Mouse (Mus musculus) ES-E14 (cell line): Measurements from ENCODE around the gene Slc3a1. TPM values are rescaled to one million over a fixed set of nuclear protein-coding genes. Genes with fewer than 3 reads are reported as not detected.
A peak's percentile ranks its signal among the peaks of the same experiment; 100 is the strongest.

Source experiments
- DNase-seq: peaks from one replicate; pipeline ENCODE4 v3.0.0-alpha.2; 2013; ENCODE audit warnings: low read depth, low spot score
- H3K27ac ChIP-seq: 2 replicates; pipeline ENCODE4 v1.5.1; 2012; ENCODE audit warnings: low read depth, mild to moderate bottlenecking, low read length, moderate library complexity, mixed read lengths; ENCODE audit not compliant: poor library complexity, insufficient read depth, severe bottlenecking
- H3K36me3 ChIP-seq: 2 replicates; pipeline ENCODE4 v1.6.1; 2012; ENCODE audit warnings: mild to moderate bottlenecking, low read length, moderate library complexity, mixed read lengths; ENCODE audit not compliant: control insufficient read depth, poor library complexity, insufficient read depth, severe bottlenecking
- H3K4me1 ChIP-seq, 2 experiments: fragments of 150-350 bp in 1 of 2; sonication (generic) in 1 of 2; 2 replicates each; pipeline ENCODE4 v1.6.1; 2012; ENCODE audit warnings: low read length in 2 of 2, mild to moderate bottlenecking in 1 of 2, mixed read lengths in 1 of 2; ENCODE audit not compliant: control insufficient read depth in 2 of 2, insufficient read depth in 2 of 2, poor library complexity in 1 of 2
- H3K4me3 ChIP-seq, 2 experiments: fragments of 150-350 bp in 1 of 2; sonication (generic) in 1 of 2; 2 replicates each; pipeline ENCODE4 v1.5.1; 2012; ENCODE audit warnings: low read length in 2 of 2, low read depth in 1 of 2, mild to moderate bottlenecking in 1 of 2, mixed read lengths in 1 of 2; ENCODE audit not compliant: insufficient read depth in 1 of 2, poor library complexity in 1 of 2, severe bottlenecking in 1 of 2
- H3K9ac ChIP-seq: 2 replicates; pipeline ENCODE4 v1.6.1; 2012; ENCODE audit warnings: low read depth, mild to moderate bottlenecking, low read length, mixed read lengths; ENCODE audit not compliant: poor library complexity, insufficient read depth, severe bottlenecking
- H3K9me3 ChIP-seq: fragments of 150-350 bp; sonication (generic); 2 replicates; pipeline ENCODE4 v1.6.1; 2012; ENCODE audit warnings: low read depth, mild to moderate bottlenecking, low read length; ENCODE audit not compliant: control insufficient read depth, insufficient read depth
- CHD2 ChIP-seq: IDR thresholded peaks from 2 replicates; pipeline ENCODE4 v1.6.1; 2014; ENCODE audit warnings: mild to moderate bottlenecking, low read depth, low read length, inconsistent platforms
- HCFC1 ChIP-seq: IDR thresholded peaks from 2 replicates; pipeline ENCODE4 v1.6.1; 2012; ENCODE audit warnings: low read length, inconsistent platforms, borderline replicate concordance; ENCODE audit not compliant: insufficient read depth
- MAFK ChIP-seq: IDR thresholded peaks from 2 replicates; pipeline ENCODE4 v1.6.1; 2014; ENCODE audit warnings: mild to moderate bottlenecking, low read depth, low read length, inconsistent platforms; ENCODE audit not compliant: insufficient read depth
- ZC3H11A ChIP-seq: IDR thresholded peaks from 2 replicates; pipeline ENCODE4 v1.6.1; 2012; ENCODE audit warnings: low read depth, mild to moderate bottlenecking, inconsistent platforms, low read length, borderline replicate concordance
- ZNF384 ChIP-seq: IDR thresholded peaks from 2 replicates; pipeline ENCODE4 v1.6.1; 2012; ENCODE audit warnings: low read depth, low read length, inconsistent platforms
- in situ Hi-C, 2 experiments: fragments of 600-800 bp; cut with MboI; formaldehyde crosslinking; loops; one replicate each; pipeline ENCODE4 v1.15.1; 2025; ENCODE audit warnings: low sequenced_read_pairs in 2 of 2, inconsistent platforms in 1 of 2; ENCODE audit not compliant: unreplicated experiment in 2 of 2
- total RNA-seq: library from RNA; depleted of rRNA; stranded (reverse); fragments of 300-350 nt; gene quantifications from 2 replicates; pipeline ENCODE4 v1.2.3, GENCODE M21; 2012

The Slc3a1 gene
- total RNA-seq, 1 experiment = 0.18 TPM

DNA sequence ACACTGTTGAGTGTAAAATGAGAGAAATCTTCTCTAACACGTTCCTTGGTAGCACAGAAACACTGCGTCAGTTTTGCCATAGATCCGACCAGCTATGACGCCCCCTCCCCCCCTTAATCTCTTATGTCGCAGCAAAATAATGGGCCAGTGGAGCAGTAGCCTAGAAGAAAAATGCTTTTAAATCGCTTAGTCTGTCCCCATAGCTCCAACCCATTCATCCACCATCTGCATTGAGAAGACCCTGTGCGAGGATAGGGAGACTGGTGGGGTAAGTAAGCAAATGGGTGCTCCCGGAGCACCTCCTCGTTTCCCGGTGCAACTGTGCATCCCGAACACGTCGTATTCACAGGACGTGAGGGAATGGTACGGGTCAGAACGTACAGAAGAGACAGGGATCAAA lies 61.4 kb downstream of the Slc3a1 start:
- TF ChIP-seq HCFC1 (no peak), ZNF384 (no peak), MAFK (no peak), ZC3H11A (no peak), CHD2 (no peak)

DNA sequence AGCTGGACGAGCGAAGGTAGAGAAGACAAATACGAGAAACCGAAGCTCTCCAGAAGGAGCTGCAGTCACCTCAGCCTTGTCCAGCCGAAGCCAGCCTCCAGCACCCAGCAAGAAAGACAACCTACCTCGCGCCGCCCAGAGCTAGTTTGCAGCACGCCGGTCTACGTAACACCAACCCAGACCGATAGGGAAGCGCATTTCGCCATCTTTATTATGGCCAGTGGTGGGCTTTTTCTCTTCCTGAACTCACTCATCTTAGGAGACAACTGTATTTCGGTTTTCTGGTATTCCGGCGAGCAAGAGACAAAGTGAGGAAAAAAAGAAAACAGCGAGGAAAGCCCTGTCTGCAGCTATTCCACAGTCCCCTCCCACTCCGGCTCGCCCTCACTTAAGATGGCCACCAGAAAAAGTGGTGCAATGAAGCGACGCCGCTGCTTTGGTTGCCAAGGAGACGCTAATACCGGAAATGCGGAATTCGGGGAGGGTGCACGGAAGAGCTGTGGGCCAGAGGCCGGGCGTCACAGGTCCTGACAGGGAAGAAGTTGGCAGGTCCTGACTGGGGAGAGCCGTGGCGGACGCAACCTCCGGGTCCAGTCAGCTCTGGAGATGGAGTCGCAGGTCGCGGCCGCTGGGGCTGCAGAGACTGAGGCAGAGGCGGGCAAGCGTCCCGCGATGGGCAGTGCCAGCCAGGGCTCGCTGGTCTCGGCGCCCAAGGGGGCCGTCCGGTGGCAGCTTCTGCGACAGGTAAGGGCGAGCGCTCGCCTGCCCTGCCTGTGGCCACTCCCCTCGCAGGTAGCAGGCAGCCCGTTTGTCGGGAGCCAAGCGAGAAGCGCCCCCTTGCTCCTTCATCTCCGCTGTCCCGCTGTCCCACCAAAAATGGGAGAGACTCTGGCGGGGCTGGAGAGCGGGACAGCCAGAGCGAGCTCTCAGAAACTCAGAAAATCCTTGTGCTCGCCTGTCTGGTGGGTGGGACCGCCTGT lies 62.2 kb downstream of the Slc3a1 start, which contains the start of the genes Prepl and Camkmt:
Gene Prepl, minus strand, starts transcription at position 122 of the 980 bp plus-strand sequence.
Gene Camkmt, plus strand, starts transcription at position 433 of the 980 bp plus-strand sequence.
- Histone ChIP-seq H3K9me3 (no peaks in the 10 kb centered on the region), H3K4me1 (peaks cover 0 to 2% of the 10 kb centered on the region in 2 experiments; a peak in 1 of 4 replicates), H3K36me3 (no peaks in the 10 kb centered on the region), H3K4me3 (peak within 1 kb of the TSS; percentile 76 to 86), H3K27ac (peak within 1 kb of the TSS; percentile 40), H3K9ac (peak within 1 kb of the TSS; percentile 88)
- TF ChIP-seq ZC3H11A = 0 out of 2 replicates have a peak, but pooled peaks have one; percentile 1
- no peak for TF ChIP-seq ZNF384
- TF ChIP-seq HCFC1 = peak; percentile 84
- no peak for TF ChIP-seq CHD2
- peak; percentile 97 for DNase-seq
- in situ Hi-C loops = no loop called here

More for the DNA sequence above, 61.4 kb downstream of the Slc3a1 start:
- peak overlapping the region; percentile 75 for H3K9ac ChIP-seq
- peak overlapping the region; percentile 76 to 82 for H3K4me3 ChIP-seq
- DNase-seq = no peak
- H3K9me3 ChIP-seq = no peaks in the 10 kb centered on the region
- H3K36me3 ChIP-seq = no peaks in the 10 kb centered on the region
- H3K27ac ChIP-seq = peak overlapping the region; percentile 40; the same call in 1 of the 2 replicates
- in situ Hi-C loops = no loop called here
- peaks cover 0 to 2% of the 10 kb centered on the region in 2 experiments; a peak in 1 of 4 replicates for H3K4me1 ChIP-seq

DNA sequence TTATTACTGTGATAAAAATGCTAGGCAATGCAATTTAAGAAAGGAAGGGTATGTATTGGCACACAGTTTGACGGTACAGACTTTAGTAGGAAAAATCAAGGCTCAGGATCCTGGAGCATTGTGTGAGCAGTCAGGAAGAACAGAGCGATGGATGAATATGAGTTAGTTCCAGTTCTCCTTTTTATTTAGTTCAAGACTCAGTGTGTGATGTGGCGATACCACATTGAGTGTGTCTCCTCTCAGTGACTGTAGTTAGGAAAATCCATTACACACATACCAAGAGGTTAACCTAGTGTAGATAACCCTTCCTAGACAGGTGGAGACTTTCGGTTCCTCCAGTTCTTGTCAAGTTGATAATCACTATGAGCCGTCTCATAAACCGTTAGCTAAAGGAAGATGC lies 63.6 kb downstream of the Slc3a1 start:
- H3K36me3 ChIP-seq = no peaks in the 10 kb centered on the region
- in situ Hi-C loops = no loop called here
- H3K9ac ChIP-seq = no peak overlapping the region
- peaks cover 0 to 2% of the 10 kb centered on the region in 2 experiments; a peak in 1 of 4 replicates for H3K4me1 ChIP-seq
- no peak overlapping the region for H3K27ac ChIP-seq
- TF ChIP-seq CHD2 (no peak), ZNF384 (no peak), MAFK (no peak), ZC3H11A (no peak), HCFC1 (no peak)
- no peak for DNase-seq
- H3K9me3 ChIP-seq = no peaks in the 10 kb centered on the region
- H3K4me3 ChIP-seq = no peak overlapping the region

DNA sequence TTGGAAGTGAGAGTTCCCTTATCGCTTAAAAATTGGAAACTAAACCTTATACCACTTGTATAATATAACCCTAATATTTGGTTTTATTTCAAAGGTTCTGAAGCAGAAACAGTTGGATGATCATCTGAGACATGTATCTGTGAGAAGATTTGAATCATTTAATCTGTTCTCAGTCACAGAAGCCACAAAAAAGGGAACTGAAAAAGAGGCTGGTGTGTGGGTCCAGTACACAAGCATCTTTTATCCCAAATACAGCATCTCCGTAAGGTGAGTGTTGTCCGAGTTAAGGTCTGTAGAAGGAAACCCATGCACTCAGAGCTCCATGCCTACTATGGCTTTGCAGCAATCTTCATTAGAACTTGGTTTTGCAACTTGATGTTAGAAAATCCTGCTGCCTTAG lies 68.2 kb downstream of the Slc3a1 start:
- DNase-seq = no peak
- peaks cover 5% of the 10 kb centered on the region for H3K9me3 ChIP-seq
- H3K4me1 ChIP-seq = no peaks in the 10 kb centered on the region
- in situ Hi-C loops = no loop called here
- TF ChIP-seq CHD2 (no peak), ZNF384 (no peak), HCFC1 (no peak), ZC3H11A (no peak), MAFK (no peak)
- H3K27ac ChIP-seq = no peak overlapping the region
- H3K9ac ChIP-seq = no peak overlapping the region
- no peak overlapping the region for H3K4me3 ChIP-seq
- peaks cover 2% of the 10 kb centered on the region for H3K36me3 ChIP-seq
